Mouse (Mus musculus) liver, embryonic 15.5 days (tissue): Measurements from ENCODE around the gene Trrap. TPM values are rescaled to one million over a fixed set of nuclear protein-coding genes. Genes with fewer than 3 reads are reported as not detected.

Source experiments
- ATAC-seq: fragments of 200-750 bp; cut with Nextera tagmentation; 2 replicates; pipeline ENCODE4 v1.8.0; 2017; ENCODE audit warnings: moderate number of reproducible peaks, mild to moderate bottlenecking, moderate library complexity; ENCODE audit not compliant: insufficient read depth
- H3K27ac ChIP-seq: fragments of 300-500 bp; sonication (generic); replicated peaks from 2 replicates; pipeline ENCODE4 v1.5.1; 2015; ENCODE audit warnings: mild to moderate bottlenecking, inconsistent platforms
- H3K27me3 ChIP-seq: fragments of 300-500 bp; sonication (generic); 2 replicates; pipeline ENCODE4 v1.6.1; 2015; ENCODE audit warnings: mild to moderate bottlenecking, inconsistent platforms
- H3K36me3 ChIP-seq: fragments of 300-500 bp; sonication (generic); replicated peaks from 2 replicates; pipeline ENCODE4 v1.6.1; 2015; ENCODE audit warnings: moderate library complexity, mild to moderate bottlenecking, inconsistent platforms
- H3K4me1 ChIP-seq: fragments of 300-500 bp; sonication (generic); replicated peaks from 2 replicates; pipeline ENCODE4 v1.6.1; 2015; ENCODE audit warnings: inconsistent platforms
- H3K4me2 ChIP-seq: fragments of 300-500 bp; sonication (generic); 2 replicates; pipeline ENCODE4 v1.6.1; 2015; ENCODE audit warnings: moderate library complexity, mild to moderate bottlenecking, inconsistent platforms
- H3K4me3 ChIP-seq: fragments of 300-500 bp; sonication (generic); replicated peaks from 2 replicates; pipeline ENCODE4 v1.5.1; 2015; ENCODE audit warnings: mild to moderate bottlenecking, inconsistent platforms
- H3K9ac ChIP-seq: fragments of 300-500 bp; sonication (generic); 2 replicates; pipeline ENCODE4 v1.6.1; 2015; ENCODE audit warnings: moderate library complexity, mild to moderate bottlenecking, inconsistent platforms
- H3K9me3 ChIP-seq: fragments of 300-500 bp; sonication (generic); replicated peaks from 2 replicates; pipeline ENCODE4 v1.6.1; 2016; ENCODE audit warnings: inconsistent platforms
- WGBS: fragments of 180-500 bp; shearing (Covaris S2); methylation state at CpG from one replicate; pipeline ENCODE4 v1.1.7; 2015; ENCODE audit warnings: mixed read lengths; ENCODE audit not compliant: insufficient replicate concordance; 5-methylcytosine and 5-hydroxymethylcytosine counted together
- polyA plus RNA-seq: library from polyadenylated mRNA; unstranded; fragments of >200 nt; fragmentation: Nextera tagmentation; extraction: Ambion mirVana; gene quantifications from 2 replicates; pipeline ENCODE4 v1.2.1, GENCODE M21; 2015

The Trrap gene
- polyA plus RNA-seq, 1 experiment from 2014 or later = 13.2 TPM

DNA sequence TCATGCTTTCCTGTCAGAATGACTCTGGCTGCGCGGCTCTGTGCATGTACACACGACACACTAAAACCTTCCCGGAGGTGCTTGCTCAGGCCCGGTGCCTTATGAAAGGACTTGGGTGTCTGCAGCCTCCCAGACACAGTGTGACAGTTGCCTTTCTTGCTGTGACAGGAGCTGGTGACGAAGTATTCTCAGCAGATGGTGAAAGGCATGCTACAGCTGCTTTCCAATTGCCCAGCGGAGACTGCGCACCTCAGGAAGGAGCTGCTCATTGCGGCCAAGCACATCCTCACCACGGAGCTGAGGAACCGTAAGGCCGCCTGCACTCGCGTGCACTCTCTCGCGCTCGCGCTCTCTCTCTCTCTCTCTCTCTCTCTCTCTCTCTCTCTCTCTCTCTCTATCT is 18.9 kb downstream of the Trrap start:
- ATAC-seq = no peak
- Histone ChIP-seq H3K36me3 (peaks cover 95% of the 10 kb centered on the region), H3K4me3 (no peak overlapping the region), H3K9ac (no peak overlapping the region), H3K27me3 (no peaks in the 10 kb centered on the region), H3K9me3 (no peaks in the 10 kb centered on the region), H3K4me2 (no peak overlapping the region), H3K4me1 (no peaks in the 10 kb centered on the region), H3K27ac (no peak overlapping the region)
- 86% methylated on average over 18 of the region's 18 CpGs for WGBS

GRCm38 (mm10) chr5:144793374-144793773 is 25.8 kb downstream of the Trrap start:
- Histone ChIP-seq H3K4me3 (no peak overlapping the region), H3K9me3 (no peaks in the 10 kb centered on the region), H3K36me3 (peaks cover 98% of the 10 kb centered on the region), H3K27ac (no peak overlapping the region), H3K27me3 (no peaks in the 10 kb centered on the region), H3K9ac (no peak overlapping the region), H3K4me2 (no peak overlapping the region), H3K4me1 (no peaks in the 10 kb centered on the region)
- no peak for ATAC-seq
- 71% methylated on average over 5 of the region's 5 CpGs for WGBS

DNA sequence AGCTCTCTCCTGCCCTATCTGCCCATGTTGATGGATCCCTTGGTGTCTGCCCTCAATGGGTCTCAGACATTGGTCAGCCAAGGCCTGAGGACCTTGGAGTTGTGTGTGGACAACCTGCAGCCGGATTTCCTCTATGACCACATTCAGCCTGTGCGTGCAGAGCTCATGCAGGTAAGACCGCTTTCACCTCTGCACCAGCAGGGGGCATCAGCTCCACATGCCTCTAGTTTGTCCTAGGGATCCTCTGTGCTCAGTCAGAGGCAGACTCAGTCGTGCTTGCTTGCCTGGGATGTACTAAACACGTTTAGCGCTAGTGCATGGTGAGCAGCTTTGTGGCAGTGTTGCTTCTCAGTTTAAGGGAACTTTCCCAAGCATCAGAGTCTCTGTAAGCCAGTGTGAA is 27.2 kb downstream of the Trrap start:
- peaks cover 97% of the 10 kb centered on the region for H3K36me3 ChIP-seq
- no peaks in the 10 kb centered on the region for H3K4me1 ChIP-seq
- H3K4me3 ChIP-seq = no peak overlapping the region
- 68% methylated on average over 6 of the region's 6 CpGs for WGBS
- no peaks in the 10 kb centered on the region for H3K9me3 ChIP-seq
- no peaks in the 10 kb centered on the region for H3K27me3 ChIP-seq
- ATAC-seq = no peak
- no peak overlapping the region for H3K9ac ChIP-seq
- no peak overlapping the region for H3K27ac ChIP-seq
- H3K4me2 ChIP-seq = no peak overlapping the region

GRCm38 (mm10) chr5:144797116-144797515 is 29.6 kb downstream of the Trrap start:
- no peak overlapping the region for H3K27ac ChIP-seq
- H3K9ac ChIP-seq = no peak overlapping the region
- no peak overlapping the region for H3K4me2 ChIP-seq
- peaks cover 97% of the 10 kb centered on the region for H3K36me3 ChIP-seq
- no peaks in the 10 kb centered on the region for H3K27me3 ChIP-seq
- H3K4me3 ChIP-seq = no peak overlapping the region
- no peaks in the 10 kb centered on the region for H3K9me3 ChIP-seq
- no peaks in the 10 kb centered on the region for H3K4me1 ChIP-seq
- ATAC-seq = no peak
- WGBS = 82% methylated on average over 7 of the region's 7 CpGs

- no peak for ATAC-seq
- H3K36me3 ChIP-seq = peaks cover 97% of the 10 kb centered on the region
- H3K4me1 ChIP-seq = no peaks in the 10 kb centered on the region; the same call in 1 of the 2 replicates
- H3K4me3 ChIP-seq = no peak overlapping the region
- no peak overlapping the region for H3K27ac ChIP-seq
- no peaks in the 10 kb centered on the region for H3K27me3 ChIP-seq
- WGBS = 73% methylated on average over 8 of the region's 8 CpGs
- H3K9me3 ChIP-seq = no peaks in the 10 kb centered on the region
- H3K9ac ChIP-seq = no peak overlapping the region
- H3K4me2 ChIP-seq = no peak overlapping the region
These were observed 35.5 kb downstream of the Trrap start for GRCm38 (mm10) chr5:144803066-144803465.

GRCm38 (mm10) chr5:144804181-144804580 is 36.6 kb downstream of the Trrap start:
- Histone ChIP-seq H3K9ac (no peak overlapping the region), H3K4me2 (no peak overlapping the region), H3K27ac (no peak overlapping the region), H3K4me1 (no peaks in the 10 kb centered on the region; the same call in 1 of the 2 replicates), H3K9me3 (no peaks in the 10 kb centered on the region), H3K27me3 (no peaks in the 10 kb centered on the region), H3K4me3 (no peak overlapping the region), H3K36me3 (peaks cover 98% of the 10 kb centered on the region)
- WGBS = 69% methylated on average over 7 of the region's 7 CpGs
- ATAC-seq = no peak

GRCm38 (mm10) chr5:144806931-144807330 is 39.4 kb downstream of the Trrap start:
- Histone ChIP-seq H3K27me3 (no peaks in the 10 kb centered on the region), H3K4me1 (no peaks in the 10 kb centered on the region; the same call in 1 of the 2 replicates), H3K9ac (no peak overlapping the region), H3K27ac (no peak overlapping the region), H3K4me2 (no peak overlapping the region), H3K36me3 (peaks cover 97% of the 10 kb centered on the region), H3K4me3 (no peak overlapping the region), H3K9me3 (no peaks in the 10 kb centered on the region)
- no peak for ATAC-seq
- WGBS = 81% methylated on average over 10 of the region's 10 CpGs

DNA sequence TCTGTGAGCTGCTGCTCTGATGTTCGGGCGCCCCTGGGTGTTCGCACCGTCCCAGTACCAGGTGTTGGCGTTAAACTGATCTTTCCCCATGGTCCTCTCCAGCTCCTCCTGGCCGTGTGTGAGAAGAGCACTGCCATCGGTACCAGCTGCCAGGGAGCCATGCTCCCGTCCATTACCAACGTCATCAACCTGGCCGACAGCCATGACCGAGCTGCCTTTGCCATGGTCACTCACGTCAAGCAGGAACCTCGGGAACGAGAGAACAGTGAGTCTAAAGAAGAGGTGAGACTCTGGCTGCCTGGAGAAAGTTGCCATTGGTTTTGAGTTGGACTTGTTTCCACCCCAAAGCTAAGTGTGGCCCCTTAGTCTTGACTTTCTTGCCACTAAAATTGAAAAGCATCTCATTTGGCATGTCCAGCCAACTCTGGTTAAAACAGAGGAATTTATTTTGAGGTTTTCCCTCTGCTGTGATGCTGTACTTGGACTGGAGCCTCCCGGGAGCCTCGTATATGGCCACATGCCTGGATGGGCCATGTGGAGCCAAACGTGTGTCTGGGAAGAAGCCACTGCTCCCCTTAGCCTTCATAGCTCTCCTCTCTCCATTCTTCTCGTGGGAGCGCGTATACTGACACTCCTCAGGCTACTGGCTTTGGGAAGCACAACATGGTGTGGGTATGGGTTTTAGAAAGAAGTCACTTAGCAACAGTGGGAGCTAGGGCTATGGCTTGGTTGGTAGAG is 61.0 kb downstream of the Trrap start:
- WGBS = 84% methylated on average over 20 of the region's 20 CpGs
- no peaks in the 10 kb centered on the region for H3K27me3 ChIP-seq
- H3K9me3 ChIP-seq = no peaks in the 10 kb centered on the region
- H3K9ac ChIP-seq = no peak overlapping the region
- no peak overlapping the region for H3K27ac ChIP-seq
- no peak overlapping the region for H3K4me3 ChIP-seq
- peaks cover 100% of the 10 kb centered on the region for H3K36me3 ChIP-seq
- H3K4me1 ChIP-seq = no peaks in the 10 kb centered on the region
- no peak for ATAC-seq
- no peak overlapping the region for H3K4me2 ChIP-seq

DNA sequence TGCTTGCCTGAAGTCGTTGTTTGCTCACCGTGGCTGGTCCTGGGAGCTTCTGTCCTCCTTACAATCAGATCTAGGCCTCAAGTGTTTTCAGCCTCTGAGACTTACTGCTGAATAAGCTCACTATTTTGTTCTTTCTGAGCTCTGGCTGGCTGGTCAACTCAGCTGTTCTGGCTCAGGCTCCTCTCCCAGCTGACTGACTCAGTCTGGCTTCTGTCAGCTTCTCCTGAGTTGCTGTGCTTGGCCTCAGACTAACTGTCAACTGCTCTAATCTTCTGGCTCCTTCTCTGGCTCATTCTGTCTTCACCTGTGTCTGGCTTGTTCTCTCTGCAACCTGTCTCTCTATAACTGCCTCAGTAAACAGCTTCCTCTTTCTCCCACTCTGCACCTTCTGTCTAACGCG is 62.1 kb downstream of the Trrap start:
- Histone ChIP-seq H3K27me3 (no peaks in the 10 kb centered on the region), H3K9ac (no peak overlapping the region)
- WGBS = 74% methylated on average over 4 of the region's 4 CpGs

GRCm38 (mm10) chr5:144831840-144832469 is 64.4 kb downstream of the Trrap start:
- 63% methylated on average over 9 of the region's 9 CpGs for WGBS
- no peak overlapping the region for H3K4me3 ChIP-seq
- H3K27ac ChIP-seq = no peak overlapping the region
- no peak for ATAC-seq
- peaks cover 98% of the 10 kb centered on the region for H3K36me3 ChIP-seq
- H3K27me3 ChIP-seq = no peaks in the 10 kb centered on the region
- H3K9ac ChIP-seq = no peak overlapping the region
- no peaks in the 10 kb centered on the region for H3K4me1 ChIP-seq
- H3K9me3 ChIP-seq = no peaks in the 10 kb centered on the region
- no peak overlapping the region for H3K4me2 ChIP-seq

More for the DNA sequence above, 62.1 kb downstream of the Trrap start:
- Histone ChIP-seq H3K9me3 (no peaks in the 10 kb centered on the region), H3K36me3 (peaks cover 99% of the 10 kb centered on the region), H3K27ac (no peak overlapping the region), H3K4me3 (no peak overlapping the region), H3K4me2 (no peak overlapping the region), H3K4me1 (no peaks in the 10 kb centered on the region)
- no peak for ATAC-seq

DNA sequence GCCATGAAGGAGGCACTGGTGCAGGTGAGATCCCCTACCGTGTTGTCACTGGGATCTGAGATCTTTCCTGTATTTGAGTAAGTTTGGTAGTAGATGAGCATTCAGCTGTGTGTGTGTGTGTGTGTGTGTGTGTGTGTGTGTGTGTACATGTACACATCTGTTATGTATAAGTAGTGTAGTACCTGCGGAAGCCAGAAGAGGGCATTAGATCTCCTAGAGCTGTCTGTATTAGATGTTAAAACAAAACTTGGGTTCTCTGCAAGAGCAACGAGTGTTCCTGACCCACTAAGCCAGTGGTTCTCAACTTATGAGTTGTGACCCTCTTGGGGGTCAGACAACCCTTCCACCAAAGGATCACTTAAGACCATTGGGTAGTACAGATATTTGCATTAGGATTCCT is 68.6 kb downstream of the Trrap start:
- peaks cover 96% of the 10 kb centered on the region for H3K36me3 ChIP-seq
- no peak overlapping the region for H3K4me3 ChIP-seq
- no peak for ATAC-seq
- no peak overlapping the region for H3K9ac ChIP-seq
- no peaks in the 10 kb centered on the region for H3K4me1 ChIP-seq
- H3K27ac ChIP-seq = no peak overlapping the region
- H3K27me3 ChIP-seq = no peaks in the 10 kb centered on the region
- 71% methylated on average over 3 of the region's 3 CpGs for WGBS
- H3K9me3 ChIP-seq = no peaks in the 10 kb centered on the region
- no peak overlapping the region for H3K4me2 ChIP-seq
